Mouse (Mus musculus) CH12.LX (cell line): ENCODE results near the gene Hpse. TPM values are rescaled to one million over a fixed set of nuclear protein-coding genes. Genes with fewer than 3 reads are reported as not detected.

Experiments
- DNase-seq: peaks from one replicate; pipeline ENCODE4 v3.0.0-alpha.2; 2013; ENCODE audit errors: extremely low read depth
- H3K27ac ChIP-seq: 2 replicates; pipeline ENCODE4 v1.5.1; 2012; ENCODE audit warnings: low read depth, mild to moderate bottlenecking, control low read depth, moderate library complexity; ENCODE audit not compliant: insufficient read depth
- H3K27me3 ChIP-seq: replicated peaks from 2 replicates; pipeline ENCODE3; 2012; ENCODE audit warnings: inconsistent platforms
- H3K36me3 ChIP-seq, 2 experiments: replicated peaks in 1 of 2; 2 replicates each; pipeline versions ENCODE3 to v1.6.1; 2012; ENCODE audit warnings: inconsistent platforms in 1 of 2, low read length in 1 of 2, mild to moderate bottlenecking in 1 of 2, mixed read lengths in 1 of 2, moderate library complexity in 1 of 2; ENCODE audit not compliant: control insufficient read depth in 1 of 2, insufficient read depth in 1 of 2
- H3K4me1 ChIP-seq, 2 experiments: 2 replicates each; pipeline ENCODE4 v1.6.1; 2012; ENCODE audit warnings: inconsistent platforms in 1 of 2, moderate library complexity in 1 of 2; ENCODE audit not compliant: insufficient read depth in 2 of 2, control insufficient read depth in 1 of 2
- H3K4me2 ChIP-seq: 2 replicates; pipeline ENCODE4 v1.6.1; 2012; ENCODE audit warnings: low read depth, mild to moderate bottlenecking, control low read depth; ENCODE audit not compliant: poor library complexity, insufficient read depth, severe bottlenecking
- H3K4me3 ChIP-seq, 3 experiments: fragments of 150-350 bp in 1 of 3; sonication (generic) in 1 of 3; replicated peaks in 1 of 3; 2 replicates each; pipeline versions ENCODE3 to v1.5.1; 2011 to 2012; ENCODE audit warnings: low read depth in 2 of 3, low read length in 2 of 3, mild to moderate bottlenecking in 2 of 3, moderate library complexity in 2 of 3, control low read depth in 1 of 3, improper control_type of control experiment in 1 of 3, inconsistent platforms in 1 of 3, mixed read lengths in 1 of 3; ENCODE audit not compliant: poor library complexity in 1 of 3
- H3K79me2 ChIP-seq: replicated peaks from 2 replicates; pipeline ENCODE4 v1.6.1; 2012; ENCODE audit warnings: mild to moderate bottlenecking, moderate library complexity; ENCODE audit not compliant: control insufficient read depth, poor library complexity, insufficient read depth, severe bottlenecking; ENCODE audit errors: extremely low read depth
- H3K9ac ChIP-seq: 2 replicates; pipeline ENCODE4 v1.6.1; 2012; ENCODE audit warnings: low read depth, mild to moderate bottlenecking, control low read depth, moderate library complexity; ENCODE audit not compliant: insufficient read depth
- H3K9me3 ChIP-seq: replicated peaks from 2 replicates; pipeline ENCODE3; 2012; ENCODE audit warnings: low read length, inconsistent platforms, mixed read lengths
- BHLHE40 ChIP-seq: IDR thresholded peaks from 2 replicates; pipeline ENCODE4 v1.6.1; 2011; ENCODE audit warnings: mild to moderate bottlenecking, low read depth, low read length, improper control_type of control experiment
- CHD1 ChIP-seq: IDR thresholded peaks from 2 replicates; pipeline ENCODE4 v1.6.1; 2012; ENCODE audit warnings: low read depth, low read length, improper control_type of control experiment, inconsistent platforms
- CHD2 ChIP-seq: IDR thresholded peaks from 2 replicates; pipeline ENCODE4 v1.6.1; 2011; ENCODE audit warnings: low read length, improper control_type of control experiment
- E2F4 ChIP-seq: IDR thresholded peaks from 2 replicates; pipeline ENCODE4 v1.6.1; 2011; ENCODE audit warnings: low read depth, low read length, improper control_type of control experiment; ENCODE audit not compliant: insufficient replicate concordance
- EP300 ChIP-seq: IDR thresholded peaks from 2 replicates; pipeline ENCODE4 v1.6.1; 2011; ENCODE audit warnings: low read length, improper control_type of control experiment
- ETS1 ChIP-seq: conservative IDR thresholded peaks from 2 replicates; pipeline ENCODE4 v1.6.1; 2012; ENCODE audit warnings: low read depth, mild to moderate bottlenecking, inconsistent platforms, low read length, improper control_type of control experiment, moderate library complexity
- HCFC1 ChIP-seq: IDR thresholded peaks from 2 replicates; pipeline ENCODE4 v1.6.1; 2012; ENCODE audit warnings: low read depth, mild to moderate bottlenecking, inconsistent platforms, low read length, improper control_type of control experiment
- IRF4 ChIP-seq: IDR thresholded peaks from 2 replicates; pipeline ENCODE4 v1.6.1; 2014; ENCODE audit warnings: low read depth, mild to moderate bottlenecking, inconsistent platforms, low read length, improper control_type of control experiment
- JUN ChIP-seq: IDR thresholded peaks from 2 replicates; pipeline ENCODE4 v1.6.1; 2011; ENCODE audit warnings: low read depth, mild to moderate bottlenecking, low read length, improper control_type of control experiment, moderate library complexity; ENCODE audit not compliant: insufficient read depth
- JUND ChIP-seq: conservative IDR thresholded peaks from 2 replicates; pipeline ENCODE4 v1.6.1; 2011; ENCODE audit warnings: low read depth, low read length, improper control_type of control experiment
- KAT2A ChIP-seq: IDR thresholded peaks from 2 replicates; pipeline ENCODE4 v1.6.1; 2012; ENCODE audit warnings: low read length, improper control_type of control experiment, inconsistent platforms; ENCODE audit not compliant: insufficient replicate concordance
- MAFK ChIP-seq: IDR thresholded peaks from 2 replicates; pipeline ENCODE4 v1.6.1; 2011; ENCODE audit warnings: low read length, improper control_type of control experiment; ENCODE audit not compliant: insufficient replicate concordance
- MAX ChIP-seq: IDR thresholded peaks from 2 replicates; pipeline ENCODE4 v1.6.1; 2011; ENCODE audit warnings: low read length, improper control_type of control experiment
- MAZ ChIP-seq: IDR thresholded peaks from 2 replicates; pipeline ENCODE4 v1.6.1; 2012; ENCODE audit warnings: low read depth, mild to moderate bottlenecking, inconsistent platforms, low read length, improper control_type of control experiment, moderate library complexity
- MEF2A ChIP-seq: IDR thresholded peaks from 2 replicates; pipeline ENCODE4 v1.6.1; 2014; ENCODE audit warnings: low read depth, mild to moderate bottlenecking, inconsistent platforms, low read length, improper control_type of control experiment, borderline replicate concordance
- MXI1 ChIP-seq: IDR thresholded peaks from 2 replicates; pipeline ENCODE4 v1.6.1; 2011; ENCODE audit warnings: mild to moderate bottlenecking, low read depth, low read length, improper control_type of control experiment
- MYC ChIP-seq: IDR thresholded peaks from 2 replicates; pipeline ENCODE4 v1.6.1; 2011; ENCODE audit warnings: low read depth, mild to moderate bottlenecking, improper control_type of control experiment, low read length
- POLR2A ChIP-seq: IDR thresholded peaks from 2 replicates; pipeline ENCODE4 v1.6.1; 2011; ENCODE audit warnings: low read depth, mild to moderate bottlenecking, improper control_type of control experiment, low read length
- POLR2AphosphoS2 ChIP-seq: IDR thresholded peaks from 2 replicates; pipeline ENCODE4 v1.6.1; 2011; ENCODE audit warnings: low read depth, low read length, improper control_type of control experiment
- RCOR1 ChIP-seq: conservative IDR thresholded peaks from 2 replicates; pipeline ENCODE4 v1.6.1; 2012; ENCODE audit warnings: low read depth, mild to moderate bottlenecking, inconsistent platforms, low read length, improper control_type of control experiment
- SIN3A ChIP-seq: IDR thresholded peaks from 2 replicates; pipeline ENCODE4 v1.6.1; 2012; ENCODE audit warnings: low read length, improper control_type of control experiment, inconsistent platforms
- SMC3 ChIP-seq: IDR thresholded peaks from 2 replicates; pipeline ENCODE4 v1.6.1; 2011; ENCODE audit warnings: low read depth, low read length, improper control_type of control experiment
- TBP ChIP-seq: conservative IDR thresholded peaks from 2 replicates; pipeline ENCODE4 v1.6.1; 2011; ENCODE audit warnings: low read depth, low read length, improper control_type of control experiment
- TCF12 ChIP-seq: IDR thresholded peaks from 2 replicates; pipeline ENCODE4 v1.6.1; 2014; ENCODE audit warnings: low read depth, mild to moderate bottlenecking, inconsistent platforms, low read length, improper control_type of control experiment
- UBTF ChIP-seq: IDR thresholded peaks from 2 replicates; pipeline ENCODE4 v1.6.1; 2012; ENCODE audit warnings: low read depth, mild to moderate bottlenecking, inconsistent platforms, low read length, improper control_type of control experiment, moderate library complexity
- ZC3H11A ChIP-seq: IDR thresholded peaks from 2 replicates; pipeline ENCODE4 v1.6.1; 2012; ENCODE audit warnings: low read depth, mild to moderate bottlenecking, inconsistent platforms, low read length, improper control_type of control experiment
- ZNF384 ChIP-seq: IDR thresholded peaks from 2 replicates; pipeline ENCODE4 v1.6.1; 2012; ENCODE audit warnings: low read depth, low read length, improper control_type of control experiment, inconsistent platforms
- dilution Hi-C: fragments of 300-500 bp; cut with MboI; formaldehyde crosslinking; loops from 2 replicates; pipeline ENCODE4 v1.14.3; 2020; ENCODE audit warnings: low sequenced_read_pairs; ENCODE audit not compliant: extremely low pct_unique_long_range_greater_than_20kb, extremely low pct_ligation_motif_present
- in situ Hi-C: fragments of 300-500 bp; cut with MboI; formaldehyde crosslinking; loops from 3 replicates; pipeline ENCODE4 v1.14.3; 2019; ENCODE audit warnings: low sequenced_read_pairs, low pct_ligation_motif_present, low pct_unique_long_range_greater_than_20kb, mixed read lengths
- polyA plus RNA-seq: library from polyadenylated mRNA; unstranded; fragments of >175 nt; gene quantifications from 2 replicates; pipeline ENCODE4 v1.2.1, GENCODE M21; 2012; ENCODE audit warnings: low read depth; ENCODE audit not compliant: insufficient read length
- total RNA-seq, 2 experiments: library from RNA; depleted of rRNA; stranded (reverse); fragments of 300-350 nt in 1 of 2; fragments of >200 nt in 1 of 2; gene quantifications; 2 replicates each; pipeline ENCODE4 v1.2.3; 2012 to 2014

Gene Hpse
- total and polyA plus RNA-seq, 3 experiments, result 3.3 to 9.5 (median 3.8) TPM

GRCm38 (mm10) chr5:100663011-100663410, 56.5 kb downstream of the Hpse start:
- no peak overlapping the region for H3K4me3 ChIP-seq
- dilution Hi-C loops, result no loop called here

GRCm38 (mm10) chr5:100658460-100658859, 61.1 kb downstream of the Hpse start:
- no peak for DNase-seq
- Histone ChIP-seq H3K27me3 (no peaks in the 10 kb centered on the region), H3K9me3 (peaks cover 3% of the 10 kb centered on the region), H3K9ac (no peak overlapping the region), H3K4me3 (no peak overlapping the region), H3K79me2 (no peaks in the 10 kb centered on the region; the same call in 1 of the 2 replicates), H3K27ac (no peak overlapping the region), H3K4me2 (no peak overlapping the region), H3K36me3 (peaks cover 58 to 85% of the 10 kb centered on the region in 2 experiments), H3K4me1 (peaks cover 23 to 77% of the 10 kb centered on the region in 2 experiments)
- TF ChIP-seq CHD2, result no peak
- TF ChIP-seq E2F4, result no peak
- TF ChIP-seq EP300, result no peak
- TF ChIP-seq JUN, result no peak
- no peak for TF ChIP-seq TBP
- no peak for TF ChIP-seq CHD1
- no peak for TF ChIP-seq POLR2AphosphoS2
- TF ChIP-seq UBTF, result no peak
- TF ChIP-seq JUND, result no peak
- TF ChIP-seq HCFC1, result no peak
- in situ Hi-C loops (no loop called here), dilution Hi-C loops (no loop called here)

More at GRCm38 (mm10) chr5:100663011-100663410, 56.5 kb downstream of the Hpse start:
- Histone ChIP-seq H3K36me3 (peaks cover 54 to 83% of the 10 kb centered on the region in 2 experiments), H3K4me1 (peaks cover 15 to 78% of the 10 kb centered on the region in 2 experiments), H3K4me2 (peak overlapping the region; percentile 71), H3K27ac (peak overlapping the region; percentile 96), H3K9me3 (peaks cover 3% of the 10 kb centered on the region), H3K79me2 (no peaks in the 10 kb centered on the region; the same call in 1 of the 2 replicates), H3K9ac (peak overlapping the region; percentile 26; the same call in 1 of the 2 replicates), H3K27me3 (no peaks in the 10 kb centered on the region)
- in situ Hi-C loops, result loop anchor here (5.0 kb wide), 1 partner anchor 96 kb away; no protein-coding TSS in a partner anchor
- TF ChIP-seq CHD2 (peak; percentile 53), POLR2A (no peak; the same call in 1 of the 2 replicates), KAT2A (no peak), EP300 (peak; percentile 98), BHLHE40 (peak; percentile 73), CHD1 (no peak), POLR2AphosphoS2 (no peak), MXI1 (0 out of 2 replicates have a peak, but pooled peaks have one; percentile 50), IRF4 (peak; percentile 98), TBP (peak; percentile 49; the same call in 1 of the 2 replicates), E2F4 (no peak), MAFK (peak; percentile 51; the same call in 1 of the 2 replicates), MEF2A (peak; percentile 95), ZC3H11A (no peak), HCFC1 (0 out of 2 replicates have a peak, but pooled peaks have one; percentile 27), SMC3 (peak; percentile 39), MAZ (0 out of 2 replicates have a peak, but pooled peaks have one; percentile 28), SIN3A (0 out of 2 replicates have a peak, but pooled peaks have one; percentile 56), JUND (peak; percentile 75), ETS1 (peak; percentile 88), TCF12 (peak; percentile 83), MAX (0 out of 2 replicates have a peak, but pooled peaks have one; percentile 47), RCOR1 (peak; percentile 73; the same call in 1 of the 2 replicates), ZNF384 (no peak; the same call in none of the 2 replicates), MYC (peak; percentile 97)
- peak; percentile 91 for DNase-seq
